Mouse (Mus musculus): ENCODE data around the gene Uqcrc2. TPM values are rescaled to one million over a fixed set of nuclear protein-coding genes. Genes with fewer than 3 reads are reported as not detected.

Uqcrc2 gene
- total RNA-seq (2023), result 10 to 100 TPM; 72.4 to 79.2 TPM

GRCm38 (mm10) chr7:120634711-120635361, at the start of gene Uqcrc2:
Gene Uqcrc2, plus strand, starts transcription at chr7:120635176.

GRCm38 (mm10) chr7:120670153-120670875, 35.3 kb downstream of the Uqcrc2 start, which contains the start of gene Pdzd9:
Gene Pdzd9, minus strand, starts transcription at chr7:120670343.

GRCm38 (mm10) chr7:120677001-120677643, 42.1 kb downstream of the Uqcrc2 start, which contains the start of gene Mosmo:
Gene Mosmo, plus strand, starts transcription at chr7:120677618.

Other genes starting within 250 kb of the Uqcrc2 start
- not detected for gene Abca16, start 225.5 kb upstream of the Uqcrc2 start, total RNA-seq (2023)
- not detected for gene Pdzd9, start 35.2 kb downstream of the Uqcrc2 start, total RNA-seq (2023)
- 10 to 100 TPM; 12.4 to 13.1 TPM for gene Mosmo, start 42.4 kb downstream of the Uqcrc2 start, total RNA-seq (2023)
- gene Vwa3a, start 104.1 kb downstream of the Uqcrc2 start, total RNA-seq (2023), result not detected
- not detected for gene Gm5737, start 177.2 kb downstream of the Uqcrc2 start, total RNA-seq (2023)
- gene Eef2k, start 207.7 kb downstream of the Uqcrc2 start, total RNA-seq (2023), result 10 to 100 TPM; 30.1 to 33.0 TPM

Measured in monocyte, adult 59 days (primary cell).